Mouse (Mus musculus): Measurements from ENCODE around the gene Ppia.
"Not testable (repeated sequence)": the region's sequence is repeated elsewhere in the genome, so short reads cannot be mapped to it uniquely, and the experiment has no call there.

Ppia gene

GRCm38 (mm10) chr11:6443102-6443501, 27.9 kb downstream of the Ppia start:
- no peak for DNase-seq

- no peak for DNase-seq
Measured at GRCm38 (mm10) chr11:6443727-6444076, 28.5 kb downstream of the Ppia start.

GRCm38 (mm10) chr11:6444077-6444853, 29.0 kb downstream of the Ppia start, which contains the start of gene H2afv:
Gene H2afv (minus strand): TSS chr11:6444443.
- peak; percentile 100 for DNase-seq

- no peak for DNase-seq
Measured at GRCm38 (mm10) chr11:6445441-6445840, 30.2 kb downstream of the Ppia start.

DNA sequence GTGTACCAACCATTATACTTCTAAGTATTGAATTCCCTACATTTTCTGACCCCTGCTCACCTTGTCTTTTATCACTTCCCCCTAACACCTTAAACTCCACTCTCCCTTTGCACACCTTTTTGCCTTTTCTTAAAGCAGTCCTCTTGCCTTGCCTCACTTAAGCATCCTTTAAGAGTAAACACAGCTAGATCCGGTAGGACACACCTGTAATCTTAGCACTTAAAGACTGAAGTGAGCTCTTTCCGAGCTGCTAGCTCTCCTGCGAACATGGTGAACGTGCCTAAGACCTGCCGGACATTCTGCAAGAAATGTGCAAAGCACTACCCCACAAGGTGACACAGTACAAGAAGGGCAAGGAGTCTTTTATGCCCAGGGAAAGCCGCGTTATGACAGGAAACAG, 30.7 kb downstream of the Ppia start:
- DNase-seq = no peak

DNA sequence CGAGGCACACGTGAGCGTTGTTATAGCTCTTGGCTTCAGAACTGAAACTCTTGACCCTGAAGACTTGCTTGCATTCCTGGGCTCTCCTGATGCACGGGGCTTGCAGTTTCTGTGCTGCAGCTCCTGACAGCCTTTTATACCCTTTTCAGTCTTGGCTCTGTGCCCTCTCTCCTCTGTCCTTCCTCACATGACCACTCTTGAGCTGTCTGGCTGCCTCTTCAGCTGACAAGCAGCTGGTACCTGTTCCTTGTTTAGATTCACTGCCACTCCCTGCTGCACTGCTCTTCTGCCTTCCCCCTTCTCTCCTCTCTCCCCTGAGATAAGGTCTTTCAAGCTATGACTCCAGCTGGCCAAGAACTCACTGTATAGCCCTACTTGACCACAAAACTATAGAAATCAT, 32.2 kb downstream of the Ppia start:
- DNase-seq = no peak

- not testable (repeated sequence) for DNase-seq
Measured at GRCm38 (mm10) chr11:6448155-6448554, 32.9 kb downstream of the Ppia start.

GRCm38 (mm10) chr11:6456083-6456482, 40.8 kb downstream of the Ppia start:
- no peak for DNase-seq

DNA sequence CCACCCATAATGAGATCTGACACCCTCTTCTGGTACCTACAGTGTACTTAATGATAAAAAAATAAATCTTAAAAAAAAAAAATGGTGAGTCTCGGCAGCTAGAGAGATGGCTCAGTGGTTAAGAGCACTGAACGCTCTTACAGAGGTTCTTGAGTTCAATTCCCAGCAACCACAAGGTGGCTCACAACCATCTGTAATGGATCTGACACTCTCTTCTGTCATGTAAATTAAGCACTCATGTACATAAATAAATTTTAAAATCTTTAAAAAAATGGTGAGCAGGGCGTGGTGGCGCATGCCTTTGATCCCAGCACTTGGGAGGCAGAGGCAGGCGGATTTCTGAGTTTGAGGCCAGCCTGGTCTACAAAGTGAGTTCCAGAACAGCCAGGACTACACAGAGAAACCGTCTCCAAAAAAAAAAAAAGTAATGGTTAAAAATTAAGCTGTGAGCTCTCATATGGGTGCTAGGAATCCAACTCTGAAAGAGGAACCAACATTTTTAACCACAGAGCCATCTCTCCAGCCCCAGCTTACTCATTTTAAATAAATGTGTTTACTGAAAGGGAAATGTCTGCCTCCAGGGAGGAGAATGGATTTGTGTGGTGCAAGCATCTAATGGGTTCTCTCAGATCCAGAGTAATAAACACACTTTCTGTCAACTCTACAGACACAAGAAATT, 48.1 kb downstream of the Ppia start:
- DNase-seq = no peak

DNA sequence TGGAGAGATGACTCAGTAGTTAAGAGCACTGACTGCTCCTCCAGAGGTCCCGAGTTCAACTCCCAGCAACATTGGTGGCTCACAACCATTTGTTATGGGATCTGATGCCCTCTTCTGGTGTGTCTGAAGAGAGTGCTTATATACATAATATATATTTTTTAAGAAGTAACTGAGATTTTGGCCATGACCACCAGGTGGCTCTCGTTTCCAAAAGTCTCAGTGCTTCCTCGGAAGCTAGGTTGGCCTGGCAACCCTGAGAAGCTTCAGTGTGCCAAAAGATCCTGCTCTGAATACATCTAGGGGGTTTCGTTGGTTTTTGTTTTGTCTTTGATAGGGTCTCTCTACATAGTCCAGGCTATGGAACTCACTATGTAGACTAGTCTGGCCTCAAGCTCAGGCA, 49.9 kb downstream of the Ppia start:
- peak; percentile 69 for DNase-seq

- no peak for DNase-seq
Measured at GRCm38 (mm10) chr11:6468541-6468940, 53.3 kb downstream of the Ppia start.
